Mouse (Mus musculus) heart, postnatal 4 days (tissue): ENCODE data around the gene Trim41. TPM values are rescaled to one million over a fixed set of nuclear protein-coding genes. Genes with fewer than 3 reads are reported as not detected.
A peak's percentile ranks its signal among the peaks of the same experiment; 100 is the strongest.

Source experiments
- DNase-seq: peaks from one replicate; pipeline ENCODE4 v3.0.0; 2021
- total RNA-seq, 2 experiments: library from RNA; stranded (reverse); gene quantifications; 2 replicates each; pipeline ENCODE4 v1.2.3; 2021

The Trim41 gene
- total RNA-seq, 2 experiments from 2014 or later = 36.0 to 40.1 TPM

DNA sequence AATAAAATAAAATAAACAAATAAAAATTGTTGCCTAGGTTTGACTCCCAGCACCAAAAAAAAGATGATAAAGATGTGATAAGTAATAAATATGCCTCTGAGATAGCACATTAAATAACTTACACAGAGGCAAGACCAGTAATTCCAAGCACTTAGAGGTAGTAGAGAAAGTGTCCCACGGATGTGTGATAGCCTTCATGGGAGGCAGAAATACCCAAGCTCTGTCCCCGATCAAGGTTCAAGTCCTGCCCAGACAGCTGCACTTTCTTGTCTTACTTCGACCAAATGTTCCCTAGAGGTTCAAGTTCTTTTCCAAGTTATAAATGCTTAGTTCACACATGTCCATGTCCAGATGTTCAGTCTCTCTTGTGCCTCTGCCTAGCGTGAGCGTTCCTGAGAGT is 27.9 kb downstream of the Trim41 start:
- no peak for DNase-seq

- DNase-seq = peak; percentile 83
Measured at GRCm38 (mm10) chr11:48788311-48789089, 28.7 kb downstream of the Trim41 start.

- peak; percentile 42 for DNase-seq
Measured at GRCm38 (mm10) chr11:48787455-48788211, 29.5 kb downstream of the Trim41 start.

- DNase-seq = no peak
Measured at GRCm38 (mm10) chr11:48782243-48782642, 34.9 kb downstream of the Trim41 start.

- DNase-seq = peak; percentile 42
Measured at GRCm38 (mm10) chr11:48779450-48779849, 37.7 kb downstream of the Trim41 start.

DNA sequence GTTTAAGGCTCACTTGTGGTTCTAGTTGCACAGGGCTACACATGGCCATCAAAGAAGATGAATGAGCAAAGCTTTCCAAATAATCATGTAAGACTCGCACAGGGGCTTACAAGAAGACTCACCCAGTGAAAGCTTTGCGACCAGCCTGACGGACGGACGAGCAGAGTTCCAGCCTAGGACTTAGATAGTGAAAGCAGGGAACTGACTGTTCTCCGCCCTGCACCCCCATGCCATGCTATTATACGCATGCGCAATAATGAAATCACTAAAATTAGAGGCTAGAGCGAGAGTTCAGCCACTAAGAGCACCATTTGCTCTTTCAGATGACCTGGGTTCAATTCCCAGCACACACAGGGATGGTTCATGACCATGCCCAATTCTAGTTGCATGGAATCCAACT is 39.9 kb downstream of the Trim41 start:
- DNase-seq = no peak

- DNase-seq = peak; percentile 22
Measured at GRCm38 (mm10) chr11:48776664-48777063, 40.5 kb downstream of the Trim41 start.

DNA sequence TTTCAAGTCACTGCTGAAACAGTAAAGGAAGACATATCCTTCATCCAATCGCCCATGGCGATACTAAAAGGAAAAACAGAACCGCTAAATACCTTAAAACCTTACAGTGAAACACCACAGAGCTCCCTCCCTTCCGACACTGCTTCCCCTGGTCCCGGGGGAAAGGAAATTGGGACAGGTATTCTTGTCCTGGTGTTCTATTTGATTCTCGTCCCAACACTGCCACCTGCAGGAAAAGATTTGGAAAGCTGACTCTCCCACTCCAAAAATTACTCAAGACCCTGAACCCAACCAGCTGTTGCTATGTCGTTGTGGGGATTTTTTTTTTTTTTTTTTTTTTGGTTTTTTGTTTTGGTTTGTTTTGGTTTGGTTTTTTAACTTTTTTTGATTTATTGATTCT is 41.7 kb downstream of the Trim41 start:
- DNase-seq = peak; percentile 69

- peak; percentile 56 for DNase-seq
Measured at GRCm38 (mm10) chr11:48774443-48775298, 42.5 kb downstream of the Trim41 start.

DNA sequence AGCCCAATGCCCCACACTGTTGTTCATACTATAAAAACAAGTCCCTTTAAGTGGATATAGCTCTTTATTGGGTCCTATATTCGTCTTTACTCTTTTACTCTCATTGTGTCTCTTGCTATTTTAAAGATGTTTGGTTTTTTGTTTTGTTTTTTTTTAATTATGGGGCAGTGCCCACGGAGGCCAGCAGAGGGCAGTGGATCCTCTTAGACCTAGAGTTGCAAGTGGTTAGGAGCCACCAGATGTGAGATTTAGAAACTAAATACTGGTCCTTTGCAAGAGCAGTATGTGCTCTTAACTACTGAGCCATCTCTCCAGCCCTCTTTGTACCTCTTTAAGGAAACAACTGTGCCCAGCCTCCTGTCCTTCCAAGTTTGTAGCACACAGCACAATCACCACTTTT is 45.5 kb downstream of the Trim41 start:
- peak; percentile 53 for DNase-seq

DNA sequence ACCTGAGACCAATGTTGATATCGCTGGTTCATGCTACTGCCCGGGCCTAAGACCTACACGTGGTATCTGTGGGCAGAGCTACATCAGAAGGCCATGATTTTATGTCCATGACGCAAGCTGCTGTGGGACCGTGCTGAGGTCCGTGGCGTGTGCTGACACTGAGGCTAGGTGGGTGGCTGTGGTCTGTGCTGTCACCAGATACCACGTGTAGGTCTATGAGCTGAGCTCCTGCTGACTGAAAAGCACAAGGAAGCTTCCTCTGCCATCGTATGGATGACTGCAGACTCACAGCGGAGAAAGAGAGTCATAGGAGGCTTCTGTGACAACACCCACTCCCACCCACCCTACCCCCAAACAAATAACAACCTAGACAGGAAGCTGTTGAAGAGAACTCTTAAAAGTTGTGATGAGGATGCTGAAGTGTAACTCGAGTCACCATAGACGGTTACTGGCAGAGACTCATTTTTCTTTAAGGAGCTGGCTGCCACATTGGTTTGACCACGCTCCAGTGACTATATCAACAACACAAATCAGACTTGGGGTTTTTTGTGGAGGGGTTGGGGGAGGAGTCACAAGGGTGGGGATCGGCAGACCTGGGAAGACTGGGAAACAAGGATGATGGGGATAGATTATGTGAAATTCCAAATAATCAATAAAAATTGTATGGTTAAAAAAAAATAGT is 49.8 kb downstream of the Trim41 start:
- DNase-seq = no peak

GRCm38 (mm10) chr11:48764119-48764518 is 53.0 kb downstream of the Trim41 start:
- DNase-seq = no peak

DNA sequence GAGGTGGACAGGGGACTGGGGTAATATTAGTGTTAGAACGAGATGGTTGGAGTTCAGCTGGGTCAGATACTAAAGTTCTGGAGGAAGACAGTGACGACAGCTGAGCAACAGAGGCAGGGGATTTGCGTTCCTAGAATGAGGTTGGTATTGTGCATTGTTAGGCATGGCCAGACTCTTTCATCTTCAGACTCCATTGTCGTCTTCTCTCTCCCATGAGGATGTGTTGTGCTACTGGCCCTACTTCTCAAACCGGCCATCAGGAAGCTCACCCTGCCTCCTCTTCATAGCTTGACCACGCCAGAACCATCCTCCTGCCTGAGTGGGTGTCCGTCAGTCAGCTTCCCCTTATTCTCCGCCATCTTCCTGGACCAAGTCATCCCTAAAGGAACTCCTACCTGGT is 58.1 kb downstream of the Trim41 start:
- DNase-seq = no peak

Other genes starting within 250 kb of the Trim41 start
- 100 to 1,000 TPM; 642 to 663 TPM for gene Rack1, start 17.0 kb downstream of the Trim41 start, total RNA-seq
- gene Trim7, start 8.8 kb upstream of the Trim41 start, total RNA-seq = 1 to 10 TPM; 5.3 to 5.5 TPM
- 1 to 10 TPM; 4.8 to 5.1 TPM for gene Gm12184, start 9.3 kb upstream of the Trim41 start, total RNA-seq
- gene Irgm1, start 54.3 kb upstream of the Trim41 start, total RNA-seq = 1 to 10 TPM; 6.2 to 7.6 TPM
- gene Gm5431, start 84.9 kb upstream of the Trim41 start, total RNA-seq = under 1 TPM; 0.26 to 0.38 TPM
- 1 to 10 TPM; 2.0 to 3.0 TPM for gene Psme2b, start 128.8 kb upstream of the Trim41 start, total RNA-seq
- under 1 TPM in 1 of 2 experiments, not detected in 1; 0.18 TPM for gene Olfr56, start 161.5 kb upstream of the Trim41 start, total RNA-seq
- 1 to 10 TPM; 2.0 to 2.1 TPM for gene 9930111J21Rik1, start 162.0 kb upstream of the Trim41 start, total RNA-seq
- under 1 TPM; 0.07 to 0.29 TPM for gene Gm12185, start 174.9 kb upstream of the Trim41 start, total RNA-seq
- gene Tgtp1, start 176.8 kb upstream of the Trim41 start, total RNA-seq = under 1 TPM; 0.21 to 0.27 TPM
- 1 to 10 TPM; 3.6 to 3.9 TPM for gene 9930111J21Rik2, start 233.9 kb upstream of the Trim41 start, total RNA-seq
- not detected for gene Tgtp2, start 246.9 kb upstream of the Trim41 start, total RNA-seq